Mouse (Mus musculus) heart, adult 11 months (tissue): ENCODE data around the gene Sumo3.

Experiments
- DNase-seq: peaks from one replicate; pipeline ENCODE4 v3.0.0; 2022

The Sumo3 gene

DNA sequence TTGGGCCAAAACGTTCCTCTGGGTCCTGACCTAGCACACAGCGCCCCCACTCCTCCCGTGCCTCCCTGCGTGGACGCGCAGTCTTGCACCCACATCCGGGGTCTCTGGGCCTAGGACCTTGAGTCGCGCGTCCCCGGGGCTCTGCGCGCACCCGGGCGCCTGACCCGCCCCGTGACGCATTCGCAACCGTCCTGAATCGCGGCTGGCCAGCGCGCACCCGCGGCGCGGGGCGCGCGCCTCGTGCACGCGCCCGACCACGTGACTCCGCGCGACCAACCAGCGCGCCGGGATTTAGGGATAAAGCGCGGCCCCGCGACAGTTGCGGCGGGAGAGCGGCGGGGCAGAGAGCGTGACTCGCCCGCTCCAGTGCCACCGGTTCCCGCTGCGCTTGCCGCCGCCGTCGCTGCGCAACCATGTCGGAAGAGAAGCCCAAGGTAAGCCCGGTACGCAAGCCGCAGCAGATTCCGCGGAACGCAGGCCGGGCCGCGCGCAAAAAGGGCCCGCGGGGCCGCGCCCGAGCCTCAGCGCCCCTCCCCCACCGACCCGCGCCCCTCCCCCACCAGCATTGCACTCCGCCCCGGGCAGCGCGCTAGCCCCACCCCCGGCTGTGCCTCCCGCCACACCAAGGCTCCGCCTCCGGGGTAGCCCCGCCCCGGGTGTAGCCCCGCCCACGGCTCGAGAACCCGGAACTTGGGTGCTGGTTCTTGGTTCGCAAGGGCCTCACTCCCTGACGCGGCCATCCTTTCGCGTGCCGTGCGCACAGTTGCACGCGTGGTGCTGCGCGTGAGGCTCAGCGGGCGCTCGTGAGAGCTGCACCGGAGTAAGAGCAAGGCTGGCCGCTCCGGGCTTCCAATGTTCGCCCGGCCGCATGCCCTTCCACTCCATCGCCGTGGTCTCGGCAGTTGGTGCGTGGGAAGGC is at the start of gene Sumo3, which contains the start of gene Gm49325:
Sumo3 (plus strand) TSS at position 190 of the 919 bp plus-strand sequence.
Gm49325 (plus strand) TSS at position 290 of the 919 bp plus-strand sequence.
- DNase-seq = peak; percentile 99

DNA sequence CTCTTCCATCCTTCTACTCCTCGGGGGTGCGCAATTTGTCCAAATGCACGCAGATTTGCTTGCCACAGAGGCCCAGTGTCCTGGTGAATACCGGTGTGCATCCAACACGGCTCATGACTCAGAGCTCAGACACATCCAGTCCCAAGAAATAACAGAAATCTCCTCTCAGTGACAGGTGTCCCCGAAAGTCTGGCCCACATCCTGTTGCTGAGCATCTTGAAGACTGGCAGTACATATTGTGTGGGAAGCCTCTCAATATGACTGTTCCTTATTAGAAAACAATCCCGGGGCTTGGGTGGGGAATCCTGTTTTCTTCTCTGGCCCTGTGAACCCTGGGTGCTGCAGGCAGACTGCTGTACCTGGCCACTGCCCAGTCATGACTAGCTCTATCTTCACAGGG is 49.3 kb upstream of the Sumo3 start:
- DNase-seq = no peak

DNA sequence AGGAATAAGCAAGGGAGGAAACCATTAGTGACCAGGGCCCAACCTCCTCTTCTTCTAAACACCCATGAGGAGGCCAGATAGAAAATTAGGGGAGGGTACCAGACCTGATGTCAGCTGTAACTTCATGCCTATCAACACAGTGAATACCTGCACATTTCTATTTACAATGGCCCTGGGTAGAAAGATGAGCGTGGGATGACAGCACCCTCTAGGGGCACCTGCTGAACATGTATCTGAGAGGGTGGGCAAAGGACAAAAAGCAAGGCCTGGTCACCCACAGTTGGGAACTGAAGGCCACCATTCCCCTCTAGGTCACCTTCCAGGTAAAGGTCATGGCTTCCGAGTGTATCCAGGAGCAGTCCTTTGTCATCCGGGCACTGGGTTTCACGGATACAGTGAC is 48.3 kb upstream of the Sumo3 start:
- no peak for DNase-seq

- DNase-seq = no peak
Measured at GRCm38 (mm10) chr10:77560090-77560489, 45.8 kb upstream of the Sumo3 start.

- no peak for DNase-seq
Measured at GRCm38 (mm10) chr10:77560830-77561229, 45.1 kb upstream of the Sumo3 start.

- no peak for DNase-seq
Measured at GRCm38 (mm10) chr10:77561508-77561907, 44.4 kb upstream of the Sumo3 start.

DNA sequence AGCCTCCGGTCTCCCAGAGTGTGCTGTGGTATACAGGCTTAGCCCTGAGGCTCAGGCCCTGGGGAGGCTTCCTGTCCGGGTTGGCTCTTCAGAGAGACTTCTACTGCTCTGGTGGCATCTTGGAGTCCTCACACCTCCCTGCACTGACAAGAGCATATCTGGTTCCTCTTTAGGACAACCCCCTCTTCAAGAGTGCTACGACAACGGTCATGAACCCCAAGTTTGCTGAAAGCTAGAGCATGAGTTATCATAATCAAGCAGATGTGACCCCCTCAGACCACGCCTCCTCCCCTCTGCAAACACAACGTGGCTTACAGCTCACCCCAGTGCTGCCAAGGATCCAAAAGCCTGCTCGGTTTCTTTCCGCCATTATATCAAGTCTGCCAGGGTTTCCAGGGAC is 40.9 kb upstream of the Sumo3 start:
- DNase-seq = no peak

- DNase-seq = peak; percentile 97
Measured at GRCm38 (mm10) chr10:77566651-77567050, 39.2 kb upstream of the Sumo3 start.

- no peak for DNase-seq
Measured at GRCm38 (mm10) chr10:77569481-77569880, 36.4 kb upstream of the Sumo3 start.

DNA sequence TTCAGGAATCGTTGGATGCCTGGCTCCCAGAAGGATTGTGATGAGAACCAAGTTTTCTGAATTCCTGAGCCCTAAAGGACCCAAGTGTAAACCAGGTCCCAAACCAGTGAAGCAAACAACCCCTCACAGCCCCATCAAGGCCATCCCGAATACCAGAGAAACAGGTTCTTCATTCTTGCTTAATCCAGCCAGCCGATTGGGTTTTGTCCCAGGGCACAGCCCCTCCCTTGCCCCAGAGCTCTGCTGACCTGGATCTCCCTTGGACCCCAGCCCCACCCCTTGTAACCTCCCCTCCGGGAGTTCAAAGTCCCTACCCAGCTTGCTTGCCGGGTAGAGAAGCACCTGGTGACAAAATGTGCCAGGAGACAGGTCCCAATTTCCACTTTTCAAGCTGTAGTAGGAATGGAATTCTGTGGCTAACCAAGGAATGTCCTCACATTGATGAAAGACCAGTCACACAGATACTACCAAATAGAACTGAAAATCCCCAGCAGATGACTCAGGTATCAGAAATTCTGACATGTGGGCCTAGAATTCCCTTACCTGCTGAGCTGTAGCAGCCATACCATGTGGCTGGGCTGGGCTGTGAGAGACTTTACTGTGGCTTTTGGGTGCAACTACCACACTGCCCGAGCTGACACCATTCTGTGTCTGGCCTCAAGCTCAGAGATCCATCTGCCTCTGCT is 35.8 kb upstream of the Sumo3 start:
- no peak for DNase-seq

- DNase-seq = no peak
Measured at GRCm38 (mm10) chr10:77572225-77572624, 33.7 kb upstream of the Sumo3 start.

DNA sequence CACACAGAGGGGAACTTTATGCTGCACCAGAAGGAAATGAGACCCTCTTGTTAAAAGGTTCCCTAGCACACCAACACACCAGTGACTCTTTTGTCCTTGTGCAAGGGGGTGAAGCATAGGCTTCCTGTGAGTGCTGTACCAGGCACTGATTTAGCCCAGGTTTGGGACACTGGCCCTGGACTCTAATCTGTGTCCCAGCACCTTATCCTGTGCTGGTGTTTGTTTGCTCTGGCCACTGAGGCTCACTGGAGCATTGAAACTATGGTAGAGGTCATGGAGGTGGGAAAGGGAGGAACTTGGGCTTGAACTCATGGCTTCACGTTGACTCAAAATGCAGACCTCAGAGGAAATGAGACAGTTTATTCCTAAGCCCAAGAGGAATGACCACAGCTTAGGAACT is 32.7 kb upstream of the Sumo3 start:
- no peak for DNase-seq

DNA sequence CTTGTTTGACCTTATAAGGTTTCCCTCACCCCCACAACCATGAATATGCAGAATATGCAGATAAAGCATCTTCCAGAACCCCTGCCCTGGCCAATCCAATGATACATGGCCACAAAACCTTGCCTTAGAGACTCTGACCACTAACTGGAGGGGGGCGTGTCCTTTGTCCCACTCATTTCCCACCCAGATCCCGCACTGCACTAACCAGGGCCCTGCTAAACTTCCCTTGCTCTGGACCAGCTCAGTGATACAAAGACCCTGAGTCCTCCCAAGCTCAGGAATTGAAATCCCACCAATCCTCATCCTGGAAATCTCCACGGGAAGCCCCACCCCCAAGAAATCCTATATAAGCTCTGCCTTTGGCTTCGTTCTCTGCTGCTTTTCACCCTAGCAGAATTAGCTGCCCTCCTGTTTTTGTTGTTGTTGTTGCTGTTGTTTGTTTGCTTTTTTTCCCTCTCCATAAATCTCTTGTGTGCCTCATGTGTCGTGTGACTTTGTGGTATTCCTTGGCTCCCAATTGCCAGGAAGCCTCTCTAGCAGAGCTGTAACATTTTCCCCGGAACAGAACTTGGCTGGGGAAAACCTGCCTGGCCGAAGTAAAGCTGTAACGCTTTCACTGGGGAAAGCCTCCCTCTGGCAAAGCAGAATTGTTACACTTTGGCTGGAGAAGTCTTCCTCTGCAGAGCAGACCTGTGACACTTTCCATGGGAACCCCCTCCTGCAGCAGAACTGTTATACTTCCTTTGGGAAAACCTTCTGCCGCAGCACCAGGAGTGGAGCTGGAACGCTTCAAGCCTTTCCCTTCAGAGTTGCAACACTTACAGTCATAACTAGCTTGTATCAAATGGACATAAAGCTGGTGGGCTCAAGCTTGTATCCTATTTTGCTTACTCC is 25.6 kb upstream of the Sumo3 start:
- peak; percentile 94 for DNase-seq

- no peak for DNase-seq
Measured at GRCm38 (mm10) chr10:77581023-77581407, 24.9 kb upstream of the Sumo3 start.

- DNase-seq = peak; percentile 100
Measured at GRCm38 (mm10) chr10:77581408-77582284, 24.3 kb upstream of the Sumo3 start, which contains the start of gene Pttg1ip. TSS of gene Pttg1ip (plus strand) at chr10:77581720.

GRCm38 (mm10) chr10:77582285-77582618 is 23.6 kb upstream of the Sumo3 start:
- no peak for DNase-seq

- peak; percentile 97 for DNase-seq
Measured at GRCm38 (mm10) chr10:77583795-77584422, 22.0 kb upstream of the Sumo3 start.

DNA sequence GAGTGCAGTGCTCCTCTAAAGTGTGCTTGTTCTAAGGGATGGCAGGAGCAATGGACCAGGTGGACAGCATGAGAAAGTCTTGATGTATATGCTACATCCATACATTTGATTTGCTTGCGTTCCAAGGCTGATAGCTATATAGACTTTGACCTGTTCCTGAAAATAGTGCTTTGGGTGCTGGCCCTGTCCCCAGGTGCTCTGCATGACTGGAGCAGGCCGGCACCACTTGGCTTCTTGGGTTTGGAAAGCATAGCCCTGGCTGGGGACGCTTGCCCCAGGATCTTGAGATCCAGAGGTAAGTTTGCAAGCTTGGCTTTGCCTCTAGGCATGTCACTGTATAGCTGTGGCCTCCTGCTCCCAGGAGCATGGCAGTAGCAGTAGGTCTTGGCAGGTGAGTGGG is 19.3 kb upstream of the Sumo3 start:
- no peak for DNase-seq

GRCm38 (mm10) chr10:77587091-77587775 is 18.7 kb upstream of the Sumo3 start:
- DNase-seq = no peak

- DNase-seq = no peak
Measured at GRCm38 (mm10) chr10:77588036-77588435, 17.9 kb upstream of the Sumo3 start.

DNA sequence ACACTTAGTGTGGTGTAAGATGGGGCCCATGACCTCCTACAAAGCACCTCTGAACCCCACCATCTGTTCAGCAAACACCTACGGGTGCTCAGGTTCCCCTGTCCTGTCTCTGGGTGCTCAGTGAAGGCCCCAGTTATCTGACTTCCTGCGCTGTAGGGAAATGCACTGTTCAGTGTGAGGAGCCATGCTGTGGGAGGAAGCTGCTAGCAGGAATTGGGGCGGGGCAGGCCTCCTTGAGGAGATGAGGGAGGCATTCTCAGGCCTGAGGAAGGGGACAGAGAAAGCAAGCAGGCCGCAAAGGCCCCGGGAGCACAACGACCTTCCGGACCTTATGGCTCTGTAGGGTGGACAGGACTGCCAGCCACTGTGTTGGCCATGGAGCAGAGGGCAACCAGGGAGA is 16.8 kb upstream of the Sumo3 start:
- DNase-seq = no peak
